Mouse (Mus musculus) intestine, embryonic 16.5 days (tissue): ENCODE results near the gene Smad1. TPM values are rescaled to one million over a fixed set of nuclear protein-coding genes. Genes with fewer than 3 reads are reported as not detected.

Experiments used
- ATAC-seq: fragments of 200-750 bp; cut with Nextera tagmentation; 2 replicates; pipeline ENCODE4 v1.8.0; 2017; ENCODE audit warnings: moderate TSS enrichment, moderate library complexity
- H3K27ac ChIP-seq: fragments of 300-500 bp; sonication (generic); 2 replicates; pipeline ENCODE4 v1.5.1; 2014; ENCODE audit warnings: mild to moderate bottlenecking, low read length
- H3K27me3 ChIP-seq: fragments of 300-500 bp; sonication (generic); replicated peaks from 2 replicates; pipeline ENCODE4 v1.6.1; 2014; ENCODE audit warnings: low read length, control low read depth, mixed read lengths; ENCODE audit not compliant: control insufficient read depth, insufficient read depth
- H3K36me3 ChIP-seq: fragments of 300-500 bp; sonication (generic); 2 replicates; pipeline ENCODE4 v1.6.1; 2014; ENCODE audit warnings: low read length, control low read depth; ENCODE audit not compliant: control insufficient read depth, insufficient read depth
- H3K4me1 ChIP-seq: fragments of 300-500 bp; sonication (generic); 2 replicates; pipeline ENCODE4 v1.6.1; 2014; ENCODE audit warnings: low read length, control low read depth, mixed read lengths; ENCODE audit not compliant: control insufficient read depth, insufficient read depth
- H3K4me2 ChIP-seq: fragments of 300-500 bp; sonication (generic); 2 replicates; pipeline ENCODE4 v1.6.1; 2014; ENCODE audit warnings: low read depth, low read length, control low read depth
- H3K4me3 ChIP-seq: fragments of 300-500 bp; sonication (generic); 2 replicates; pipeline ENCODE4 v1.5.1; 2014; ENCODE audit warnings: mild to moderate bottlenecking, low read length
- H3K9ac ChIP-seq: fragments of 300-500 bp; sonication (generic); 2 replicates; pipeline ENCODE4 v1.6.1; 2014; ENCODE audit warnings: low read depth, low read length
- H3K9me3 ChIP-seq: fragments of 300-500 bp; sonication (generic); 2 replicates; pipeline ENCODE4 v1.6.1; 2016; ENCODE audit warnings: low read length, control low read depth; ENCODE audit not compliant: control insufficient read depth
- WGBS: fragments of 180-500 bp; shearing (Covaris S2); extraction: QIAGEN DNeasy Blood & Tissue Kit; methylation state at CpG from one replicate; pipeline ENCODE4 v1.1.7; 2014; 5-methylcytosine and 5-hydroxymethylcytosine counted together
- polyA plus RNA-seq: library from polyadenylated mRNA; unstranded; fragments of >200 nt; fragmentation: Nextera tagmentation; extraction: Ambion mirVana; gene quantifications from 2 replicates; pipeline ENCODE4 v1.2.1, GENCODE M21; 2015

The Smad1 gene
- polyA plus RNA-seq, 1 experiment from 2014 or later: 33.6 TPM

GRCm38 (mm10) chr8:79331017-79331416, 68.3 kb downstream of the Smad1 start:
- 75% methylated on average over 9 of the region's 9 CpGs for WGBS
- ATAC-seq: no peak
- 0 out of 2 replicates have a peak, but pooled peaks cover 4% of the 10 kb centered on the region for H3K9me3 ChIP-seq
- no peaks in the 10 kb centered on the region for H3K27me3 ChIP-seq
- H3K4me2 ChIP-seq: no peak overlapping the region
- no peak overlapping the region for H3K27ac ChIP-seq
- no peak overlapping the region for H3K4me3 ChIP-seq
- no peaks in the 10 kb centered on the region for H3K36me3 ChIP-seq
- no peak overlapping the region for H3K9ac ChIP-seq
- peaks cover 4% of the 10 kb centered on the region; the same call in 1 of the 2 replicates for H3K4me1 ChIP-seq

- Histone ChIP-seq H3K4me2 (no peak overlapping the region), H3K4me1 (peaks cover 4% of the 10 kb centered on the region; the same call in 1 of the 2 replicates), H3K27ac (no peak overlapping the region), H3K9me3 (0 out of 2 replicates have a peak, but pooled peaks cover 4% of the 10 kb centered on the region), H3K9ac (no peak overlapping the region), H3K36me3 (no peaks in the 10 kb centered on the region), H3K27me3 (no peaks in the 10 kb centered on the region), H3K4me3 (no peak overlapping the region)
- WGBS: 74% methylated on average over 2 of the region's 2 CpGs
- no peak for ATAC-seq
Measured at GRCm38 (mm10) chr8:79329735-79330134, 69.6 kb downstream of the Smad1 start.

GRCm38 (mm10) chr8:79329182-79329581, 70.1 kb downstream of the Smad1 start:
- WGBS: 91% methylated on average over 4 of the region's 4 CpGs
- 0 out of 2 replicates have a peak, but pooled peaks cover 4% of the 10 kb centered on the region for H3K9me3 ChIP-seq

GRCm38 (mm10) chr8:79325510-79325909, 73.8 kb downstream of the Smad1 start:
- H3K4me2 ChIP-seq: no peak overlapping the region
- H3K27ac ChIP-seq: no peak overlapping the region
- 78% methylated on average over 6 of the region's 6 CpGs for WGBS
- H3K4me1 ChIP-seq: peaks cover 9% of the 10 kb centered on the region; the same call in 1 of the 2 replicates
- no peaks in the 10 kb centered on the region for H3K9me3 ChIP-seq
- no peak for ATAC-seq
- H3K9ac ChIP-seq: no peak overlapping the region
- H3K27me3 ChIP-seq: no peaks in the 10 kb centered on the region
- no peak overlapping the region for H3K4me3 ChIP-seq
- no peaks in the 10 kb centered on the region for H3K36me3 ChIP-seq

More at GRCm38 (mm10) chr8:79329182-79329581, 70.1 kb downstream of the Smad1 start:
- Histone ChIP-seq H3K27ac (no peak overlapping the region), H3K4me3 (no peak overlapping the region), H3K27me3 (no peaks in the 10 kb centered on the region), H3K4me1 (peaks cover 4% of the 10 kb centered on the region; the same call in 1 of the 2 replicates), H3K9ac (no peak overlapping the region), H3K36me3 (no peaks in the 10 kb centered on the region), H3K4me2 (no peak overlapping the region)
- no peak for ATAC-seq

GRCm38 (mm10) chr8:79324928-79325327, 74.4 kb downstream of the Smad1 start:
- no peak overlapping the region for H3K4me3 ChIP-seq
- no peak overlapping the region for H3K9ac ChIP-seq
- no peaks in the 10 kb centered on the region for H3K9me3 ChIP-seq
- no peak for ATAC-seq
- 80% methylated on average over 5 of the region's 5 CpGs for WGBS
- no peaks in the 10 kb centered on the region for H3K27me3 ChIP-seq
- no peak overlapping the region for H3K27ac ChIP-seq
- H3K4me1 ChIP-seq: peaks cover 9% of the 10 kb centered on the region; the same call in 1 of the 2 replicates
- H3K4me2 ChIP-seq: no peak overlapping the region
- no peaks in the 10 kb centered on the region for H3K36me3 ChIP-seq

- WGBS: 48% methylated on average over 3 of the region's 3 CpGs
- H3K4me2 ChIP-seq: no peak overlapping the region
- no peaks in the 10 kb centered on the region for H3K9me3 ChIP-seq
- no peak overlapping the region for H3K4me3 ChIP-seq
- no peak overlapping the region for H3K27ac ChIP-seq
- H3K27me3 ChIP-seq: no peaks in the 10 kb centered on the region
- no peaks in the 10 kb centered on the region for H3K36me3 ChIP-seq
- H3K9ac ChIP-seq: no peak overlapping the region
- peaks cover 9% of the 10 kb centered on the region; the same call in 1 of the 2 replicates for H3K4me1 ChIP-seq
- no peak for ATAC-seq
Measured at GRCm38 (mm10) chr8:79324036-79324435, 75.3 kb downstream of the Smad1 start.

GRCm38 (mm10) chr8:79323121-79323520, 76.2 kb downstream of the Smad1 start:
- WGBS: 60% methylated on average over 7 of the region's 7 CpGs
- no peak overlapping the region for H3K9ac ChIP-seq
- no peaks in the 10 kb centered on the region for H3K9me3 ChIP-seq
- no peak overlapping the region for H3K27ac ChIP-seq
- ATAC-seq: no peak
- H3K27me3 ChIP-seq: no peaks in the 10 kb centered on the region
- no peaks in the 10 kb centered on the region for H3K36me3 ChIP-seq
- H3K4me1 ChIP-seq: peaks cover 9% of the 10 kb centered on the region; the same call in 1 of the 2 replicates
- H3K4me2 ChIP-seq: no peak overlapping the region
- no peak overlapping the region for H3K4me3 ChIP-seq

GRCm38 (mm10) chr8:79310801-79311200, 88.5 kb downstream of the Smad1 start:
- Histone ChIP-seq H3K36me3 (no peaks in the 10 kb centered on the region), H3K4me1 (no peaks in the 10 kb centered on the region), H3K27me3 (no peaks in the 10 kb centered on the region), H3K4me3 (no peak overlapping the region), H3K27ac (no peak overlapping the region), H3K9ac (no peak overlapping the region), H3K4me2 (no peak overlapping the region), H3K9me3 (no peaks in the 10 kb centered on the region)
- no peak for ATAC-seq
- 80% methylated on average over 2 of the region's 2 CpGs for WGBS

- WGBS: 70% methylated on average over 5 of the region's 5 CpGs
- Histone ChIP-seq H3K4me3 (no peak overlapping the region), H3K4me1 (no peaks in the 10 kb centered on the region), H3K27ac (no peak overlapping the region), H3K9ac (no peak overlapping the region), H3K9me3 (no peaks in the 10 kb centered on the region), H3K36me3 (no peaks in the 10 kb centered on the region), H3K4me2 (no peak overlapping the region), H3K27me3 (no peaks in the 10 kb centered on the region)
- ATAC-seq: no peak
Measured at GRCm38 (mm10) chr8:79305941-79306340, 93.4 kb downstream of the Smad1 start.

- Histone ChIP-seq H3K27me3 (no peaks in the 10 kb centered on the region), H3K4me3 (no peak overlapping the region), H3K36me3 (no peaks in the 10 kb centered on the region), H3K9ac (no peak overlapping the region), H3K4me1 (no peaks in the 10 kb centered on the region), H3K9me3 (no peaks in the 10 kb centered on the region), H3K27ac (no peak overlapping the region), H3K4me2 (no peak overlapping the region)
- WGBS: 53% methylated on average over 3 of the region's 3 CpGs
- peak; percentile 82 for ATAC-seq
Measured at GRCm38 (mm10) chr8:79301548-79301947, 97.8 kb downstream of the Smad1 start.
